Mouse (Mus musculus) neural tube, embryonic 11.5 days (tissue): ENCODE data around the gene Actl6b. TPM values are rescaled to one million over a fixed set of nuclear protein-coding genes. Genes with fewer than 3 reads are reported as not detected.

Source experiments
- ATAC-seq: fragments of 200-750 bp; cut with Nextera tagmentation; 2 replicates; pipeline ENCODE4 v1.8.0; 2017; ENCODE audit warnings: moderate number of reproducible peaks, mild to moderate bottlenecking, moderate TSS enrichment, moderate library complexity; ENCODE audit not compliant: insufficient read depth, low FRiP score, low TSS enrichment
- DNase-seq: peaks from one replicate; pipeline ENCODE4 v3.0.0-alpha.2; 2015; ENCODE audit warnings: low spot score
- H3K27ac ChIP-seq: fragments of 300-500 bp; sonication (generic); 2 replicates; pipeline ENCODE4 v1.5.1; 2014; ENCODE audit warnings: low read depth, mild to moderate bottlenecking, low read length
- H3K27me3 ChIP-seq: fragments of 300-500 bp; sonication (generic); 2 replicates; pipeline ENCODE4 v1.6.1; 2014; ENCODE audit warnings: mild to moderate bottlenecking, low read length, mixed read lengths; ENCODE audit not compliant: control insufficient read depth, insufficient read depth
- H3K36me3 ChIP-seq: fragments of 300-500 bp; sonication (generic); 2 replicates; pipeline ENCODE4 v1.6.1; 2014; ENCODE audit warnings: mild to moderate bottlenecking, low read length, moderate library complexity, mixed read lengths; ENCODE audit not compliant: control insufficient read depth, insufficient read depth
- H3K4me1 ChIP-seq: fragments of 300-500 bp; sonication (generic); 2 replicates; pipeline ENCODE4 v1.6.1; 2014; ENCODE audit warnings: low read length, mixed read lengths; ENCODE audit not compliant: control insufficient read depth, insufficient read depth
- H3K4me2 ChIP-seq: fragments of 300-500 bp; sonication (generic); 2 replicates; pipeline ENCODE4 v1.6.1; 2014; ENCODE audit warnings: low read depth, mild to moderate bottlenecking, moderate library complexity
- H3K4me3 ChIP-seq: fragments of 300-500 bp; sonication (generic); 2 replicates; pipeline ENCODE4 v1.5.1; 2014; ENCODE audit warnings: low read depth, low read length
- H3K9ac ChIP-seq: fragments of 300-500 bp; sonication (generic); 2 replicates; pipeline ENCODE4 v1.6.1; 2014; ENCODE audit warnings: mild to moderate bottlenecking, low read length
- H3K9me3 ChIP-seq: fragments of 300-500 bp; sonication (generic); 2 replicates; pipeline ENCODE4 v1.6.1; 2016; ENCODE audit warnings: low read length; ENCODE audit not compliant: control insufficient read depth
- WGBS: fragments of 180-500 bp; shearing (Covaris S2); extraction: QIAGEN DNeasy Blood & Tissue Kit; methylation state at CpG from one replicate; pipeline ENCODE4 v1.1.7; 2014; 5-methylcytosine and 5-hydroxymethylcytosine counted together
- polyA plus RNA-seq: library from polyadenylated mRNA; unstranded; fragments of >200 nt; fragmentation: Nextera tagmentation; extraction: Ambion mirVana; gene quantifications from 2 replicates; pipeline ENCODE4 v1.2.1, GENCODE M21; 2014

The Actl6b gene
- polyA plus RNA-seq, 1 experiment from 2014 or later = 40.0 TPM

DNA sequence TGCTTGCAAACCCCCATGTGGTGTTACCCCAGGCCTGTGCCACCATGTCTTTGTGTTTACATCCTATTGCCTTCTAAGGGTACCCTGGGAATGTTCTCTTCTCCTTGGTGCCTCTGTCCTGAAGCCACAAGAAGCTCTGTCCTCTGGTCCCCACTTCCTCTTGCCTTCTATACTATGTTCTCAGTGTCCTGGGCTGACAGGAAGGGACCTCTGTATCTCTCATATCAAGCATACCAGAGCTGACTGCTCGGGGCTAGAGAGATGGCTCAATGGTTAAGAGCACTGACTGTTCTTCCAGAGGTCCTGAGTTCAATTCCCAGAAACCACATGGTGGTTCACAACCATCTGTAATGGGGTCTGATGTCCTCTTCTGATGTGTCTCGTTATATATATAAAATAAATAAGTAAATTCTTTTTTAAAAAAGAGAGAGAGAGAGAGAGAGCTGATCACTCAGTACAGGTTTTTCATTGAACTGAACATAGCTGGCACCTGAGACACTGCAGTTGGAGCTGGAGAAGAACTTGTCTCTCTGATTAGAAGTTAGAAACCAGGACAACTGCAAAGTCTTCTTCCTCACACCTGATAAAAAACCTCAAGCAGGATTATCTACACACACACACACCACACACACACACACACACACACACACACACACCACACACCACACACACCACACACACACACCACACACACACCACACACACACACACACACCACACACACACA lies 44.9 kb downstream of the Actl6b start:
- no peak for DNase-seq
- peaks cover 10% of the 10 kb centered on the region; the same call in 1 of the 2 replicates for H3K4me1 ChIP-seq
- 92% methylated on average over 2 of the region's 2 CpGs for WGBS
- no peak overlapping the region for H3K9ac ChIP-seq
- no peak for ATAC-seq
- no peak overlapping the region for H3K27ac ChIP-seq
- no peak overlapping the region for H3K4me3 ChIP-seq
- no peaks in the 10 kb centered on the region for H3K9me3 ChIP-seq
- no peaks in the 10 kb centered on the region for H3K27me3 ChIP-seq
- peaks cover 2% of the 10 kb centered on the region; the same call in 1 of the 2 replicates for H3K36me3 ChIP-seq
- H3K4me2 ChIP-seq = no peak overlapping the region

GRCm38 (mm10) chr5:137599600-137599999 lies 46.3 kb downstream of the Actl6b start:
- Histone ChIP-seq H3K4me2 (peak overlapping the region; percentile 75), H3K36me3 (peaks cover 2% of the 10 kb centered on the region; the same call in 1 of the 2 replicates), H3K4me3 (peak overlapping the region; percentile 40), H3K27me3 (no peaks in the 10 kb centered on the region), H3K4me1 (peaks cover 10% of the 10 kb centered on the region; the same call in 1 of the 2 replicates), H3K9ac (no peak overlapping the region; the same call in 1 of the 2 replicates), H3K27ac (no peak overlapping the region), H3K9me3 (no peaks in the 10 kb centered on the region)
- no peak for DNase-seq
- 60% methylated on average over 9 of the region's 9 CpGs for WGBS
- ATAC-seq = no peak

- peak; percentile 71 for ATAC-seq
- WGBS = 3% methylated on average over 19 of the region's 19 CpGs
Observed at GRCm38 (mm10) chr5:137600281-137600618, 46.9 kb downstream of the Actl6b start.

DNA sequence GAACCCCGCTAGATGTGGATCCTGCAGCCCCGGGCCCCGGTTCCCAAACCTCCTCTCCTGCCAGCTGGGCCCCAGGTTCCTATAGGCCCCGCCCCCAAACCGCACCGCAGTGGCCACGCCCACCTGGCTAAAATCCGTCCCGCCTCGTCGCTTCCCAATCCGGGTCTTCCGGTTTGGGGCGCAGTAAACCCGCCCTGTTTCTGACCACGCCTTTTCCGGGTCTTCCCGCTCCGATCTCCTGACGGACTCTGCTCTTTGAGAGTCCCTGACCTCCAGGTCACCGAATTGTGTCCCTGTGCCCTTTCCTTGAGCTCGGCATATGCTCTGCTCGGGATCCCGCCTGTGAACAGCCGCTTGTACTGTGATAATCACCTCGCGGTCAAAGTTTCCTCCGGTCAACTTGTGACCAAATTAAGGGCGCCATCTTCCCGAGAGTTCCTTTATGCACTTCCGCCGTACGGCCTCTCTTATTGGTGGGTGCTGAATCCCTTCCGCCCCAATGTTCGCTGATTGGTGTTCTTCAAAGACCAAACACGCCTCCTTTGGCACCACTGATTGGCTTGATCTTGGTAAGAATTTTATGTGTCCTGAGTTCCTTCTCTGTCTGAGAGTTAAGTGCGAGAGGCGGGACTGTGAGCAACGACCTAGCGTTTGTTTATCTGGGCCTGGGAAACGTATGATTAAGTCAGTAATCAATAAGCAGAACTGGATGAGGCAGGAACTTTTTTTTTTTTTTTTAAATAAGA lies 47.5 kb downstream of the Actl6b start, which contains the start of gene Mospd3:
Mospd3 (minus strand) TSS at position 440 of the 746 bp plus-strand sequence.
- peak; percentile 95 for ATAC-seq
- Histone ChIP-seq H3K27me3 (no peaks in the 10 kb centered on the region), H3K9me3 (no peaks in the 10 kb centered on the region), H3K4me1 (peaks cover 10% of the 10 kb centered on the region; the same call in 1 of the 2 replicates), H3K9ac (peak within 1 kb of the TSS; percentile 69), H3K36me3 (peaks cover 2% of the 10 kb centered on the region; the same call in 1 of the 2 replicates), H3K4me2 (peak within 1 kb of the TSS; percentile 75), H3K27ac (peak within 1 kb of the TSS; percentile 65; the same call in 1 of the 2 replicates), H3K4me3 (peak within 1 kb of the TSS; percentile 40)
- WGBS = 0% methylated on average over 41 of the region's 41 CpGs
- peak; percentile 96 for DNase-seq

More at GRCm38 (mm10) chr5:137600281-137600618, 46.9 kb downstream of the Actl6b start:
- Histone ChIP-seq H3K27me3 (no peaks in the 10 kb centered on the region), H3K4me1 (peaks cover 10% of the 10 kb centered on the region; the same call in 1 of the 2 replicates), H3K4me2 (peak overlapping the region; percentile 75), H3K9ac (peak overlapping the region; percentile 69), H3K9me3 (no peaks in the 10 kb centered on the region), H3K36me3 (peaks cover 2% of the 10 kb centered on the region; the same call in 1 of the 2 replicates), H3K27ac (0 out of 2 replicates have a peak overlapping the region, but pooled peaks have one; percentile 65), H3K4me3 (peak overlapping the region; percentile 40)
- no peak for DNase-seq

DNA sequence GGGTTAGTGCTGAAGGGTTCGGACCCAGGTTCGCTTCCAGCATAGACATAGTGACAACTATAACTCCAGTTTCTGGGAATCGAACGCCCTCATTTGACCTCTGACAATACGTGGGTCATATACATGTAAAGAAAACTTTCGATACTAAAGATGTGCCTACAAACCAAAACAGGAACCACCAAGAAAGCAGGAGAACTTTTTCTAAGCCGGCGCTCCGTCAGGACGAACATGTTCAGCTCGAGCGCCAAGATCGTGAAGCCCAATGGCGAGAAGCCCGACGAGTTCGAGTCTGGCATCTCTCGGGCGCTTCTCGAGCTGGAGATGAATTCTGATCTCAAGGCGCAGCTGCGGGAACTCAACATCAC lies 48.0 kb downstream of the Actl6b start:
- peak overlapping the region; percentile 75 for H3K4me2 ChIP-seq
- H3K9ac ChIP-seq = peak overlapping the region; percentile 20
- ATAC-seq (no peak), DNase-seq (peak; percentile 35)
- no peak overlapping the region; the same call in 1 of the 2 replicates for H3K27ac ChIP-seq
- H3K36me3 ChIP-seq = peaks cover 2% of the 10 kb centered on the region; the same call in 1 of the 2 replicates
- H3K4me3 ChIP-seq = peak overlapping the region; percentile 40
- H3K27me3 ChIP-seq = no peaks in the 10 kb centered on the region
- WGBS = 1% methylated on average over 22 of the region's 22 CpGs
- no peaks in the 10 kb centered on the region for H3K9me3 ChIP-seq
- H3K4me1 ChIP-seq = peaks cover 10% of the 10 kb centered on the region; the same call in 1 of the 2 replicates

DNA sequence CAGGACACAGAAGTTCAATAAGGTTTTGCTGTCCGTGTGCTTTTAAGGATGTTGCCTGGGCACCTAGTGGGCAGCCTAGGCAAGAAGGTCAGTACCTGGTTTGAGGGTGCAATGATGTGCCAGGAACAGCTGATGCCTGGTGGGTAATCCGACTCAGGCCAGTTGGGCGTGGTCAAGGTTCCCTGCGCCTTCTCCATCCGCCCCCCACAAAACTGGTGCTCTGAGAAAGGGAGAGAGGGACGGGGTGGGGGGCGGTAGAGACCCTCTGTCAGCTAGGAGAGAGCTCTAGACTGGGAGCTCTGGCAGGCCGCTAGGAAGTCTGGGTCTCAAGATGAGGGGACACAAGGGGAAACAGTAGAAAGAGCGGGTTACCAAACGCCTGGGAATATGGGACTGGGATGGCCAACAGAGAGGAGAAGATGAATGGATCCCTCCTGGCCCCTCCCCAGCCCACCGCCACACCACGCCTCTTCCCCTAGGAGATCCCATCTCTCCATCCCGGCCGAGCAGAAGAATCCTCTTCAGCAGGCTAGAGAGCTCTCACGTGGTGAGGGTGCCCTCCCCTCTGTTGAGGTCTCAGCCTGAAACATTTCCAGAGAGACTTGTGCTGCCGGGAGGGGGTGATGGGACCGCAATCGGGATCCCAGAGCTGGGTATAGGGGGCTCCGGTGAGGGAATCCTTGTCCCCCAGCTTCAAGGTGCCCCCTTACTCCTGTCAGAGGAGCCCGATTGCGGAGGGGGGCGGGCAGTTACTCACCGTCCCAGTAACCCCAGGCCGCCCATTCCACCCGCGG lies 54.7 kb downstream of the Actl6b start:
- Histone ChIP-seq H3K9ac (peak overlapping the region; percentile 37; the same call in 1 of the 2 replicates), H3K4me3 (peak overlapping the region; percentile 16), H3K27me3 (0 out of 2 replicates have a peak, but pooled peaks cover 2% of the 10 kb centered on the region), H3K27ac (no peak overlapping the region), H3K4me2 (peak overlapping the region; percentile 34), H3K36me3 (no peaks in the 10 kb centered on the region; the same call in 1 of the 2 replicates), H3K9me3 (no peaks in the 10 kb centered on the region), H3K4me1 (peaks cover 11% of the 10 kb centered on the region)
- DNase-seq (no peak), ATAC-seq (no peak)
- WGBS = 11% methylated on average over 25 of the region's 26 CpGs

DNA sequence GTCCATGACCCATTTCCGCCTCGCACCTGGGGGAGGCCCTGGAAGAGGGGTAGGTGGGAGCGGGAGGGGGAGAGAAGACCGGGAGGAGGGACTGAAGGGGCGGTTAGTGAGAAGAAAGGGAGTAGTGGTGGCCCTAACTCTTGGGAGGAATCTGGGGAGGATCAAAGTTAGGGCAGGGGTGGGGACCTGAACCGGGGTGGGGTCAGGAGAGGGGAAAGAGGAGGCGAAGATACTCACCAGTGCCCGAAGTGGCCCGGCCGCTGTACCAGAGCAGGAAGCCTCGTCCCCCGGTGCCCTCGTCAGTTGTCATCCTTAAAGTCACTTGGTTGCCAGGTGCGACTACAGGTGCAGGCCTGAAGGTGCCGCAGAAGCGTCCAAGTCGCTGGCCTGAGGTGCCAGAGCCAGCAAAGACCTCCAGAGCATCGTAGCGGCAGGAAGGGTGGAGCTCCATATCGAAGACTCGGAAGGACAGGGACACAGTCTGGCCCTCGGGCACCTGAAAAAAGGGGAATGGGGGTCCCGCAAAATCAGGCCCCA lies 55.4 kb downstream of the Actl6b start:
- DNase-seq = no peak
- Histone ChIP-seq H3K9me3 (no peaks in the 10 kb centered on the region), H3K27ac (no peak overlapping the region), H3K4me2 (peak overlapping the region; percentile 34), H3K27me3 (0 out of 2 replicates have a peak, but pooled peaks cover 2% of the 10 kb centered on the region), H3K9ac (peak overlapping the region; percentile 37; the same call in 1 of the 2 replicates), H3K4me3 (peak overlapping the region; percentile 16), H3K4me1 (peaks cover 11% of the 10 kb centered on the region), H3K36me3 (no peaks in the 10 kb centered on the region; the same call in 1 of the 2 replicates)
- no peak for ATAC-seq
- WGBS = 17% methylated on average over 20 of the region's 23 CpGs

GRCm38 (mm10) chr5:137609292-137609691 lies 56.0 kb downstream of the Actl6b start:
- no peak for DNase-seq
- H3K4me3 ChIP-seq = no peak overlapping the region
- H3K9ac ChIP-seq = no peak overlapping the region
- peaks cover 11% of the 10 kb centered on the region for H3K4me1 ChIP-seq
- no peak for ATAC-seq
- H3K27me3 ChIP-seq = 0 out of 2 replicates have a peak, but pooled peaks cover 2% of the 10 kb centered on the region
- H3K9me3 ChIP-seq = no peaks in the 10 kb centered on the region
- no peaks in the 10 kb centered on the region; the same call in 1 of the 2 replicates for H3K36me3 ChIP-seq
- WGBS = 50% methylated on average over 3 of the region's 3 CpGs
- H3K4me2 ChIP-seq = 0 out of 2 replicates have a peak overlapping the region, but pooled peaks have one; percentile 19
- H3K27ac ChIP-seq = no peak overlapping the region
